ENCODE assay signal across 18 mouse cellular contexts in genomic region chr8:114977746-114978145, GRCm38 (mm10).
DNase-seq lines count a peak whose midpoint lies in the region; ATAC-seq and TF ChIP-seq lines count a peak whose summit lies in the region.
"Had no signal": no experiment of that assay in that cellular context is flagged by ENCODE, and none has a peak within 500 bp of the region (broad histone marks: within the 10 kb centered on the region; RNA-seq: fewer than 3 reads in every experiment).

No protein-coding gene starts in this region.

- H3K4me1 ChIP-seq in lung, embryonic 16.5 days (replicated peaks; ENCODE audit: control insufficient read depth, insufficient read depth, low read length) = peaks cover 3% of the 10 kb centered on the region; the same call in 1 of the 2 replicates
- no peaks in the 10 kb centered on the region for H3K4me1 ChIP-seq in hindbrain, embryonic 12.5 days

- peaks cover 4% of the 10 kb centered on the region; the same call in 1 of the 2 replicates for H3K9me3 ChIP-seq in lung, embryonic 16.5 days (ENCODE audit: control insufficient read depth, low read length)
- H3K9me3 ChIP-seq in hindbrain, embryonic 12.5 days (replicated peaks) = no peaks in the 10 kb centered on the region; the same call in 1 of the 2 replicates
- H3K9me3 ChIP-seq: embryonic facial prominence, embryonic 15.5 days; neural tube, embryonic 12.5 days had no signal

- no peak overlapping the region for H3K27ac ChIP-seq in lung, embryonic 16.5 days (ENCODE audit: low read length)
- no peak overlapping the region for H3K27ac ChIP-seq in hindbrain, embryonic 12.5 days
- H3K27ac ChIP-seq in layer of hippocampus, adult 2 months = no peak overlapping the region
- H3K27ac ChIP-seq: embryonic facial prominence, embryonic 15.5 days; limb, embryonic 12.5 days; liver, embryonic 14.5 days; midbrain, embryonic 10.5 days; neural tube, embryonic 12.5 days had no signal

- no peak for TF ChIP-seq CTCF in layer of hippocampus, adult 2 months (conservative IDR thresholded peaks at IDR 0.05)

- 45% methylated on average over 11 of the region's 11 CpGs for WGBS in lung, embryonic 16.5 days
- 79% methylated on average over 11 of the region's 11 CpGs for WGBS in hindbrain, embryonic 12.5 days

- H3K9ac ChIP-seq in lung, embryonic 16.5 days (ENCODE audit: low read length) = no peak overlapping the region
- H3K9ac ChIP-seq in hindbrain, embryonic 12.5 days = no peak overlapping the region
- H3K9ac ChIP-seq: embryonic facial prominence, embryonic 15.5 days; limb, embryonic 12.5 days; liver, embryonic 14.5 days; neural tube, embryonic 12.5 days had no signal

- no peak overlapping the region for H3K4me3 ChIP-seq in lung, embryonic 16.5 days (ENCODE audit: low read length)
- no peak overlapping the region for H3K4me3 ChIP-seq in hindbrain, embryonic 12.5 days
- H3K4me3 ChIP-seq in layer of hippocampus, adult 2 months = no peak overlapping the region
- H3K4me3 ChIP-seq: embryonic facial prominence, embryonic 15.5 days; limb, embryonic 12.5 days; midbrain, embryonic 10.5 days; neural tube, embryonic 12.5 days had no signal

- no peak overlapping the region for H3K4me2 ChIP-seq in lung, embryonic 16.5 days (ENCODE audit: low read depth, low read length)
- H3K4me2 ChIP-seq in hindbrain, embryonic 12.5 days (replicated peaks) = no peak overlapping the region
- H3K4me2 ChIP-seq: embryonic facial prominence, embryonic 15.5 days; limb, embryonic 12.5 days; neural tube, embryonic 12.5 days had no signal

- H3K36me3 ChIP-seq in lung, embryonic 16.5 days (ENCODE audit: control insufficient read depth, insufficient read depth, low read length) = no peaks in the 10 kb centered on the region
- H3K36me3 ChIP-seq in hindbrain, embryonic 12.5 days = no peaks in the 10 kb centered on the region
- H3K36me3 ChIP-seq: embryonic facial prominence, embryonic 15.5 days; limb, embryonic 12.5 days; midbrain, embryonic 10.5 days; neural tube, embryonic 12.5 days had no signal

- H3K27me3 ChIP-seq in lung, embryonic 16.5 days (ENCODE audit: control insufficient read depth, insufficient read depth, low read depth, low read length) = no peaks in the 10 kb centered on the region
- no peaks in the 10 kb centered on the region; the same call in 1 of the 2 replicates for H3K27me3 ChIP-seq in hindbrain, embryonic 12.5 days
- H3K27me3 ChIP-seq: embryonic facial prominence, embryonic 15.5 days; limb, embryonic 12.5 days; neural tube, embryonic 12.5 days had no signal

- ATAC-seq in lung, embryonic 16.5 days (ENCODE audit: low read depth) = peak; percentile 46; the same call in 1 of the 2 replicates
- ATAC-seq in hindbrain, embryonic 12.5 days (ENCODE audit: low FRiP score) = no peak
- ATAC-seq: hindbrain, embryonic 16.5 days had no signal

- DNase-seq in heart, adult 18-20 months = peak; percentile 50 to 52
- DNase-seq in heart, postnatal 4 days = no peak
- no peak for DNase-seq in lung, postnatal 4 days
- peak; percentile 37 to 58 for DNase-seq in adrenal gland, postnatal 36 days
- DNase-seq in layer of hippocampus, adult 2 months (ENCODE audit: low spot score in 2 of 2) = no peak
- DNase-seq: cerebellum, postnatal 10 days; embryo, embryonic 11 days; kidney, adult 18-20 months; kidney, postnatal 10 days; lung, postnatal 14 days had no signal

Comparison
In these comparisons a context has a peak if more than half of its experiments do, and no peak if none do; other contexts are left out.
1. DNase-seq: peak in heart, adult 18-20 months (2 of 2) and adrenal gland, postnatal 36 days (2 of 2); none in heart, postnatal 4 days (single experiment), lung, postnatal 4 days (0 of 2) and layer of hippocampus, adult 2 months (0 of 2).